Mouse (Mus musculus) G1E (cell line): ENCODE measurements around the gene Pcdh15.

Source experiments
- CTCF ChIP-seq: IDR thresholded peaks from 2 replicates; pipeline ENCODE4 v1.5.1; 2012; ENCODE audit warnings: low read depth, low read length, inconsistent platforms, mixed read lengths
- TAL1 ChIP-seq: conservative IDR thresholded peaks from 2 replicates; pipeline ENCODE4 v1.6.1; 2012; ENCODE audit warnings: low read depth, low read length, inconsistent platforms, mixed read lengths

- TF ChIP-seq CTCF = no peak
- TF ChIP-seq TAL1 = no peak
Observed at GRCm38 (mm10) chr10:73929718-73930117, 830.6 kb downstream of the Pcdh15 start.
